Mouse (Mus musculus) ES-Bruce4 (cell line): ENCODE measurements around the gene Il1rap.

Experiments
- CTCF ChIP-seq: IDR thresholded peaks from one replicate; pipeline ENCODE4 v1.8.1; 2011; ENCODE audit warnings: low read depth, low read length
- POLR2A ChIP-seq: IDR thresholded peaks from one replicate; pipeline ENCODE4 v1.8.1; 2011; ENCODE audit warnings: low read length; ENCODE audit not compliant: insufficient read depth

DNA sequence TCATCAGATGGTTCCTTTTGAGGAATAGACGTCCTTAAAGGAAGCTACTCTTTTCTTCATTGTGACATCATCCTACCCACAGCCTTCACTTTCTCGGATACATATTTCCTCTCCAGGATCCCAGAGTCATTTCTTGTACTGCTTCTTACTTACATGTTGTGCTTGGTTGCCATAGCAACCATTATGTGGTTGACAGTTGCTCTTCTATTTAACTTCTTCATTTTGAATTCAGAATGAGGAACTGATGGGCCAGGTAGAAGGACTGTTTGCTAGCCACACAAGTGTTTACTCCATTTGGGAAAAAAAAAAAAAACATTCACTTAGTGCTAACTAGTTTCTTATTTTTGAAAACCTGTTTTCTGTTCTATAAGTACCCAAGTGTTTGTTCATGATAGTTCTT lies 108.3 kb downstream of the Il1rap start:
- no peak for TF ChIP-seq POLR2A
- TF ChIP-seq CTCF: no peak
